Mouse (Mus musculus): Measurements from ENCODE around the gene Olfr951.

The Olfr951 gene

DNA sequence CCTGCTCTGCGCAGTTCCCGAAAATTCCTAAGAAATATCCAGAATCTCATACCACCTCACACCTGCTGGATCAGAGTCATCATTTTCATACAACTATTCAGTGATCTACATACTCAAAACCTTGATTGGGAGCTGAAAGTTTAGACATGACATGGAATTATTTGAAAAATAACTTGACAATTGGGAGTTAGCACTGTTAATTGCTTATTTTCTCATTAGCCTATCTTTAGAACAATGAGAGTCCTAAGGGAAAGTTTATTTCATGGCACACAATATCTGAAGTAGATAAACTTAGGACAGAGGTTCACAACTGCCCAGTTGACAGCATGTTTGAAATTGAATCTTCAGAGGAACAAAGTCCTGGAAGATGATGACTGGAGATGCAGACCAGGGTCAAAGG lies at the start of gene Olfr951:
Olfr951 (plus strand) TSS at position 301 of the 400 bp plus-strand sequence.
- in situ Hi-C loops (cut with MboI; ENCODE audit: low sequenced_read_pairs), result no loop called here

DNA sequence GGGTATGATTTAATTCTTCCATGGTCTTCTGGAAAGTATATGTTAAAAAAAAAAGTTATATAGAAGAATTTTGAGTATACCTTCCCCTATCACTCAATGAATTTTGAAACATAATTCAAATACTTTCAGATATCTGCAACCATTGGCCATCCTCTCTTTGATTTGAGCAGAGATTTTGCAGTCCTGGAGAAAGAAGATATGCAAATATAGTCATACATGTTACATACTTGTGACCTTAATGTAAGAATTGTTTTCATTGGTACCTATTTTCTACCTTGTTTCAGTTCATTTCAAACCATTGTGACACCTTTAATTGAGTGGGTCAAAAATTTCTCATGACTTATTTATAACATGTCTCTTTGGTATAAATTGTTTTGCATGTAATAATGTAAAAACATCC lies 39.8 kb downstream of the Olfr951 start, which contains the start of gene Olfr952:
Olfr952 (minus strand) TSS at position 101 of the 400 bp plus-strand sequence.
- in situ Hi-C loops (cut with MboI; ENCODE audit: low sequenced_read_pairs), result no loop called here
